Mouse (Mus musculus) kidney, adult 2 months (tissue): ENCODE results near the gene Cdca3.

ENCODE experiments used
- CTCF ChIP-seq: fragments of 200-500 bp; conservative IDR thresholded peaks from 2 replicates; pipeline ENCODE4 v1.5.1; 2011; ENCODE audit warnings: low read depth, mild to moderate bottlenecking, control low read depth, low read length, moderate library complexity, mixed read lengths; ENCODE audit not compliant: insufficient read depth, insufficient read length
- POLR2A ChIP-seq: fragments of 200-500 bp; IDR thresholded peaks from one replicate; pipeline ENCODE4 v1.6.1; 2011; ENCODE audit warnings: low read depth, low read length, control low read depth

DNA sequence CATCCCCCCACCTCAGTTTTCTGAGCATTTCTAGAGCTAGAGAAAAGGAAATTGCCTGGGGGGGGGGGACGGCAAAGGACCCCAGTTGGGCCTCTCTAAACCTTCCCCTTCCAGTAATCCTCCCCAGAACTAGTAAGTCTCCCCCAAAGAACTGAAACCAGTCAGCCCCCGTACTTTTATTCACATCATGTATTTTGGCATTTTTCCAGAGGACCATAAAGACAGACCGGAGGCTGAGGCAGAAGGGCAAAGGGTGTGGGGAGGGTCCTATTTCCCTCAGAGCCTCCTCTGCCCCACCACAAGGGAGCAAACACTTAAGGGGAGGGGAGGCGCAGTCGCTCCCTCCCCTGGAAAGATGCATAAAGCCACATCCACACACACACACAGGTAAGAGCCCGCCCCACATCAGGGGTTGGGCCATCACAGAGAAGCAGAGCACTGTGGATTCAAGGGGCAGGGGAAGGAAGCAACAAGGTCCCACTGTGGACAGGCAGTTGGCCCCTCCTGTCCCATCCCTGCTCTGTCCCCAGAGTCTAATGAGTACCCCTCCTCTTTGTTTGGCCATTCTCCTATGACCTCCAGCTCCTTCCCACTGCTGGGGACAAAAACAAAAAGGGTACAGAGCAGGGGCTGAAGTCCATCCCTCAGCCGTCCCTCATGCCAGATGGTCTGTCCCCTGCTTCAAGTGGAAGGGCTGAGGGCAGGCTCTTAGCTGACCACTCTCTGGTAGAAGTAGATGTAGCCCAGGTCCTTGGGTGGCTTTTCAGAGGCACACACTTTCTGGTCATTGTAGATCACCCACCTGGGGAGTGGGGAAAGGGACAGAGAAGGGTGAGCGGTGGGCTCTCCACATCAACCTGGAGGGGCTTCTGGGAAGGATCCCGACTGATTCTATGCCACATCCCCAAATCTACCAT, 14.2 kb upstream of the Cdca3 start:
- TF ChIP-seq CTCF, result no peak
- TF ChIP-seq POLR2A, result no peak
